Mouse (Mus musculus): ENCODE measurements around the gene Tceal3. TPM values are rescaled to one million over a fixed set of nuclear protein-coding genes. Genes with fewer than 3 reads are reported as not detected.

Gene Tceal3
- polyA plus RNA-seq (2012; ENCODE audit: low replicate concordance), result 1.1 TPM in 2 replicates

DNA sequence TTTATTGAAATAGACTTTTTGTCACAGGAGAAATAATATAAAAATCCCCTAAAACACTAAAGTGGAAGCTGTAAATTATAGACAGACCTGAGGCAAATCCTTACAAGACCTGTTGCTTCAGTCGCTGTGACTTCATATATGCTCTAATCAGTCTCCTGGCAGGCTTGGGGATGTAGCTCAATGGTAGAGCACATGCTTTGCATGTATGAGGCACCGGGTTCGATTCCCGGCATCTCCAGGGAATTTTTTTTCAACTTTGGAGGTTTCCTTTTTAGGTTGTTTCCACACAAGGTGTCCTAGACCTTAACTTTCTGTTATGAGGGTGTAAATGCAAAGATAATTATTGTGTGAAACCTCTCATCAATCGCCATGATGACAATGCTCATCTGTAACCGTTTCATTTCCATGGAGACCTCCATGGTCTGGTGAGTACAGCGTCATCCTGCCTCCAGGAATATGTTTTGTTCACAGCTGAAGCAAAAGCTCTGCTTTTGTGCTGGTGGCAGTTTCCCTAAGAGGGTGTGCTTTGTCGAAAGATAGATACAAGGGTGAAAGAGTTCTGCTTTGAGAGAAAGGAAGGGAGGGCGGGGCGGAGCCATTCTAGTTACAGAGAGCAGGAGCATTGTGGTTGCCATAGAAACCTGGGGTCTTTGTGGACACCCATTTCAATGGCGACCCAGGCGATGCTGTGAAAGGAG, at the start of gene Tceal3:
TSS of gene Tceal3 (plus strand) at position 644 of the 698 bp plus-strand sequence.

DNA sequence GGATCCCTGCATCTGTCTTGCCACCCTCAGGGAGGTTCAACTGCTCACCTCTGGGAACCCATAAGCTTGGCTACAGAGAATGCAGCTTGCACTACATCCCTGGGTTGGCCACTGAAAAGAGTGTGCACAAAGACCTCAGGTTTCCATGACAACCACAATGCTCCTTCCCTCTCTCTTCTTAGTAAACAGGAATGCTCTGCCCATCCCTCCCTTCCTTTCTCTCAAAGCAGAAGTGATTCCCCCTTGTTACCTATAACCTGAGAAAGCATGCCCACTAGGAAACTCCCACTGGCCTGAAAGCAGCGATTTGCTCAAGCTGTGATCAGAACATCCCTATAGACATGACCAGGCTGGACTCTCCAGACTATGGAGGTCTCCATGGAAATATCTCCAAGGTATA, 46.7 kb upstream of the Tceal3 start, which contains the start of gene Kir3dl2:
TSS of gene Kir3dl2 (minus strand) at position 101 of the 400 bp plus-strand sequence.

DNA sequence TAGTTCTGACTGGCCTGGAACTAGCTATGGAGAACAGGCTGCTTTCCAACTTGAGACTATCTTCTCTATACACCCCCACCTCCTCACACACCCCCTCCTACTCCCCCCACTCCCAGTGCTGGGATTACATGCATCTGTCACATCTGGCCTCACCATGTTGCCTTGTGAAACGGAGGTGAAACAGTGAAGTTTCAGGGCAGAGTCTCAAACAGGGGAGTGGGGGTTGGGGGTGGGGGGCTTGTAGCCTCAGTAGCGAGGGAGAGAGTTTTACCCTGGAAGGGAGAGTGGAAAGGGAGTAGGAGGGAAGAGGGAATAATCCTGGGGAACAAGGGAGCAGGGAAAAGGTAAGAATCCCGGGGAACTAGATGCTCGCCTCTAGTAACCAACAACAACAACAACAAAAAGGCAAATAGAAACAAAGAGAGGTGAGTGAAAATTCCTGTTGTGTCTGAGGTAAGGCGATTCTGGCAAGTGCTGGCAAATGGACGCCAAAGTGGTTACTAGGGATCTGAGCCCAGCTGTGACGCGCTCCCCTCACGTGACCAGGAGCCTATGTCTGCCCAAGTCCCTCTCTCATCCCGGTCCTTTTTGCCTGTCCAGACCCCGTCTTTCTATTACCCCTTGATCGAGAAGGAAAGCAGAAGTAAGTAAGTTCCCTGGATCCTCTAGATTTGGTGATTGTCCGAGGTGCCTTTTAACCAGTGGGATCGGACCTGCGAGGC, 117.0 kb downstream of the Tceal3 start, which contains the start of gene Tceal1:
TSS of gene Tceal1 (plus strand) at position 537 of the 722 bp plus-strand sequence.

Other genes starting within 250 kb of the Tceal3 start
- gene Kir3dl1, start 72.8 kb upstream of the Tceal3 start, polyA plus RNA-seq (2012; ENCODE audit: low replicate concordance), result not detected in 2 replicates
- not detected in 2 replicates for gene Kir3dl2, start 46.8 kb upstream of the Tceal3 start, polyA plus RNA-seq (2012; ENCODE audit: low replicate concordance)
- 0.03 and 0.09 TPM in 2 replicates for gene Tceal1, start 117.1 kb downstream of the Tceal3 start, polyA plus RNA-seq (2012; ENCODE audit: low replicate concordance)
- 115 and 122 TPM in 2 replicates for gene Morf4l2, start 152.8 kb downstream of the Tceal3 start, polyA plus RNA-seq (2012; ENCODE audit: low replicate concordance)
- gene Glra4, start 189.3 kb downstream of the Tceal3 start, polyA plus RNA-seq (2012; ENCODE audit: low replicate concordance), result not detected in 2 replicates
- gene Plp1, start 231.8 kb downstream of the Tceal3 start, polyA plus RNA-seq (2012; ENCODE audit: low replicate concordance), result 0.67 and 1.2 TPM in 2 replicates